Mouse (Mus musculus) liver, adult 2 months (tissue): ENCODE measurements around the gene Flt3.

Experiments
- CTCF ChIP-seq: fragments of 200-500 bp; IDR thresholded peaks from 2 replicates; pipeline ENCODE4 v1.5.1; 2011; ENCODE audit warnings: low read depth, low read length, control low read depth
- POLR2A ChIP-seq: fragments of 200-500 bp; IDR thresholded peaks from 2 replicates; pipeline ENCODE4 v1.6.1; 2011; ENCODE audit warnings: low read length, control low read depth; ENCODE audit not compliant: insufficient read depth; ENCODE audit errors: extremely low read depth

- TF ChIP-seq CTCF (no peak), POLR2A (no peak)
Measured at GRCm38 (mm10) chr5:147297249-147297648, 103.0 kb downstream of the Flt3 start.
